ENCODE assay signal across 8 mouse cellular contexts in the genomic region with DNA sequence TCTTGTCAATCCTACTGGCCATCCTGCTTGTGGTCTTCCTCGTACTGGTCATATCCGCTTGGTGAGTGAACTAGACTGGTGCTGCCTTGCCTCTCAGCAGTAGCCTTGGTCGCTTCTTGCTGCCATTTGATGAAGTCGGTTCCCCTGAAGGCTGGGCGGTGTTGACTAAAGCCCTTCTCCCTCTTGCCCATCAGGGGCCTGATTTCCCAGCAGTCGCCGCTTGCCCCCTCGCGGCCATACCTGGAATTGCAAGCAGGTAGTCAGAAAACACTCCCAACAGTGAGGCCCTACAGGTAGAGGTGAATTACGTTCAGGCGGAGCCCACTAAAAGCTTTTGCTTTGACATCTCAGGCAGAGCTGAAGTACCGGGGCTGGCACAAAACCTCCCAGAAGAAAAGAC. TPM values are rescaled to one million over a fixed set of nuclear protein-coding genes. Genes with fewer than 3 reads are reported as not detected.
DNase-seq lines count a peak whose midpoint lies in the region; TF ChIP-seq lines count a peak whose summit lies in the region.

No protein-coding gene starts in this region.

- no peaks in the 10 kb centered on the region for H3K9me3 ChIP-seq in MEL (replicated peaks; ENCODE audit: insufficient read depth, low read length)

- H3K27me3 ChIP-seq in MEL (ENCODE audit: control insufficient read depth in 1 of 2, insufficient read depth in 2 of 2, low read length in 2 of 2) = peaks cover 8 to 12% of the 10 kb centered on the region in 2 experiments

- no peak overlapping the region for H3K27ac ChIP-seq in MEL (ENCODE audit: control insufficient read depth, low read depth, low read length)

- no peak for TF ChIP-seq EP300 in MEL (IDR thresholded peaks at IDR 0.05; ENCODE audit: low read depth in 1 of 2, low read length in 2 of 2)

- peak; percentile 88 for TF ChIP-seq RAD21 in MEL (IDR thresholded peaks at IDR 0.05; ENCODE audit: low read depth, low read length)

- H3K4me1 ChIP-seq in MEL (ENCODE audit: control insufficient read depth in 1 of 2, insufficient read depth in 2 of 2, low read length in 2 of 2) = 0 out of 4 replicates have a peak, but pooled peaks cover 0 to 2% of the 10 kb centered on the region in 2 experiments
- H3K4me1 ChIP-seq in lung, adult 2 months (ENCODE audit: control insufficient read depth, insufficient read depth, low read length) = no peaks in the 10 kb centered on the region

- peaks cover 0 to 2% of the 10 kb centered on the region in 2 experiments; a peak in 1 of 4 replicates for H3K36me3 ChIP-seq in MEL (ENCODE audit: control insufficient read depth in 1 of 2, insufficient read depth in 2 of 2, low read length in 2 of 2)

- peak; percentile 91 to 96 (median 94) for TF ChIP-seq CTCF in MEL (IDR thresholded peaks at IDR 0.05 in 2 of 3, conservative IDR thresholded peaks at IDR 0.05 in 1 of 3; ENCODE audit: control insufficient read depth in 1 of 3, insufficient read depth in 1 of 3, low read depth in 2 of 3, low read length in 3 of 3, poor library complexity in 1 of 3, severe bottlenecking in 1 of 3)
- peak; percentile 81 for TF ChIP-seq CTCF in lung, adult 2 months (IDR thresholded peaks at IDR 0.05; ENCODE audit: insufficient read depth, low read length)

- no peak overlapping the region for H3K4me3 ChIP-seq in MEL (ENCODE audit: control insufficient read depth in 1 of 2, insufficient read depth in 1 of 2, low read depth in 2 of 2, low read length in 2 of 2)
- H3K4me3 ChIP-seq in lung, adult 2 months (replicated peaks; ENCODE audit: extremely low read depth, low read depth, low read length) = no peak overlapping the region

- 11% methylated on average over 12 of the region's 12 CpGs for WGBS in lung, adult 2 months

- H3K79me2 ChIP-seq in MEL (ENCODE audit: control insufficient read depth, insufficient read depth, low read length, poor library complexity) = no peaks in the 10 kb centered on the region

- peak; percentile 59 for DNase-seq in 3134 (ENCODE audit: extremely low read depth, insufficient read length, low spot score)
- peak; percentile 68 for DNase-seq in MEL (ENCODE audit: low read depth, low spot score)
- peak; percentile 62 for DNase-seq in cerebellum, adult 9-10 months
- DNase-seq in gastrocnemius, postnatal 4 days (ENCODE audit: low spot score in 2 of 2) = peak; percentile 68 to 77
- peak; percentile 88 for DNase-seq in kidney, postnatal 14 days
- peak; percentile 79 for DNase-seq in lung, adult 2 months
- peak; percentile 90 for DNase-seq in retina, embryonic 14.5 days (ENCODE audit: low spot score)
- peak; percentile 77 for DNase-seq in thymus, postnatal 25 days

- no peak overlapping the region for H3K9ac ChIP-seq in MEL (ENCODE audit: control insufficient read depth, low read depth, low read length, poor library complexity, severe bottlenecking)

- TF ChIP-seq POLR2A in MEL (IDR thresholded peaks at IDR 0.05; ENCODE audit: control insufficient read depth in 1 of 2, insufficient read depth in 1 of 2, low read depth in 1 of 2, low read length in 2 of 2, poor library complexity in 1 of 2) = no peak
- TF ChIP-seq POLR2A in lung, adult 2 months (IDR thresholded peaks at IDR 0.05; ENCODE audit: borderline replicate concordance, extremely low read depth, low read depth, low read length) = no peak

TF ChIP-seq in MEL, 35 proteins besides CTCF, POLR2A, EP300 and RAD21:
- TF ChIP-seq SIN3A (IDR thresholded peaks at IDR 0.05; ENCODE audit: low read length) = 0 out of 2 replicates have a peak, but pooled peaks have one; percentile 30
- no peak for TF ChIP-seq CHD1 (IDR thresholded peaks at IDR 0.05; ENCODE audit: low read depth, low read length)
- TF ChIP-seq ZMIZ1 (IDR thresholded peaks at IDR 0.05; ENCODE audit: low read depth, low read length) = no peak
- TF ChIP-seq ZKSCAN1 (IDR thresholded peaks at IDR 0.05; ENCODE audit: low read depth, low read length) = no peak
- peak; percentile 83 for TF ChIP-seq SMC3 (IDR thresholded peaks at IDR 0.05; ENCODE audit: low read depth, low read length)
- TF ChIP-seq USF2 (IDR thresholded peaks at IDR 0.05; ENCODE audit: borderline replicate concordance in 1 of 2, insufficient read depth in 1 of 2, low read depth in 1 of 2, low read length in 2 of 2) = no peak
- 0 out of 2 replicates have a peak, but pooled peaks have one; percentile 17 for TF ChIP-seq BHLHE40 (IDR thresholded peaks at IDR 0.05; ENCODE audit: borderline replicate concordance, low read depth, low read length)
- no peak for TF ChIP-seq MAFK (IDR thresholded peaks at IDR 0.05; ENCODE audit: borderline replicate concordance, low read depth, low read length)
- TF ChIP-seq MAX (IDR thresholded peaks at IDR 0.05; ENCODE audit: low read length) = no peak
- no peak for TF ChIP-seq NELFE (IDR thresholded peaks at IDR 0.05; ENCODE audit: low read depth, low read length)
- no peak for TF ChIP-seq GABPA (IDR thresholded peaks at IDR 0.05; ENCODE audit: low read depth, low read length)
- no peak for TF ChIP-seq CHD2 (IDR thresholded peaks at IDR 0.05; ENCODE audit: low read length)
- TF ChIP-seq TCF12 (IDR thresholded peaks at IDR 0.05; ENCODE audit: low read depth, low read length) = no peak
- TF ChIP-seq NRF1 (IDR thresholded peaks at IDR 0.05; ENCODE audit: insufficient read depth, low read depth, low read length, poor library complexity, severe bottlenecking) = no peak
- no peak for TF ChIP-seq MYB (IDR thresholded peaks at IDR 0.05; ENCODE audit: low read depth, low read length)
- no peak for TF ChIP-seq RCOR1 (IDR thresholded peaks at IDR 0.05; ENCODE audit: low read depth, low read length)
- no peak for TF ChIP-seq ETS1 (IDR thresholded peaks at IDR 0.05; ENCODE audit: low read depth, low read length)
- TF ChIP-seq E2F4 (IDR thresholded peaks at IDR 0.05; ENCODE audit: borderline replicate concordance, low read depth, low read length) = no peak
- TF ChIP-seq USF1 (IDR thresholded peaks at IDR 0.05; ENCODE audit: low read depth, low read length) = no peak
- TF ChIP-seq POLR2AphosphoS2 (IDR thresholded peaks at IDR 0.05; ENCODE audit: low read length) = no peak
- TF ChIP-seq ZC3H11A (IDR thresholded peaks at IDR 0.05; ENCODE audit: low read depth, low read length) = peak; percentile 83
- no peak for TF ChIP-seq GATA1 (IDR thresholded peaks at IDR 0.05; ENCODE audit: low read depth, low read length)
- no peak for TF ChIP-seq MAZ (IDR thresholded peaks at IDR 0.05; ENCODE audit: low read depth, low read length)
- no peak for TF ChIP-seq MYC (IDR thresholded peaks at IDR 0.05; ENCODE audit: low read depth, low read length)
- no peak for TF ChIP-seq ZNF384 (IDR thresholded peaks at IDR 0.05; ENCODE audit: low read depth, low read length)
- TF ChIP-seq UBTF (IDR thresholded peaks at IDR 0.05; ENCODE audit: borderline replicate concordance, insufficient read depth, low read depth, low read length) = no peak

RNA-seq across cellular contexts. Expression of gene Upk3bl, which starts 7.3 kb away (rescaled TPM):
- not detected in 2 replicates for total RNA-seq in MEL (2012; rRNA removed)
- not detected for polyA plus RNA-seq in MEL (2012; ENCODE audit: insufficient read depth in 1 of 2, insufficient read length in 2 of 2, low read depth in 1 of 2, low replicate concordance in 2 of 2, missing spikeins in 1 of 2)
- under 1 TPM; 0.26 to 0.66 TPM for total RNA-seq in gastrocnemius, postnatal 4 days (2021)
- 4.2 TPM in 1 of 2 replicates, not detected in the other for polyA plus RNA-seq in lung, adult 2 months (2012; rRNA removed)

RNA-seq across cellular contexts. Expression of gene Rasa4, which starts 22.1 kb away (rescaled TPM):
- 1.4 and 1.6 TPM in 2 replicates for total RNA-seq in MEL (2012; rRNA removed)
- 1 to 10 TPM in 1 of 2 experiments, not detected in 1; 2.5 TPM for polyA plus RNA-seq in MEL (2012; ENCODE audit: insufficient read depth in 1 of 2, insufficient read length in 2 of 2, low read depth in 1 of 2, low replicate concordance in 2 of 2, missing spikeins in 1 of 2)
- total RNA-seq in gastrocnemius, postnatal 4 days (2021) = 1 to 10 TPM; 7.4 TPM
- 11.8 and 16.1 TPM in 2 replicates for polyA plus RNA-seq in lung, adult 2 months (2012; rRNA removed)

RNA-seq across cellular contexts. Expression of gene Upk3b, which starts 23.3 kb away (rescaled TPM):
- total RNA-seq in MEL (2012; rRNA removed) = not detected in 2 replicates
- polyA plus RNA-seq in MEL (2012; ENCODE audit: insufficient read depth in 1 of 2, insufficient read length in 2 of 2, low read depth in 1 of 2, low replicate concordance in 2 of 2, missing spikeins in 1 of 2) = not detected
- under 1 TPM; 0.10 to 0.23 TPM for total RNA-seq in gastrocnemius, postnatal 4 days (2021)
- polyA plus RNA-seq in lung, adult 2 months (2012; rRNA removed) = 62.7 and 76.3 TPM in 2 replicates

RNA-seq across cellular contexts. Expression of gene Polr2j, which starts 54.9 kb away (rescaled TPM):
- 316 and 318 TPM in 2 replicates for total RNA-seq in MEL (2012; rRNA removed)
- polyA plus RNA-seq in MEL (2012; ENCODE audit: insufficient read depth in 1 of 2, insufficient read length in 2 of 2, low read depth in 1 of 2, low replicate concordance in 2 of 2, missing spikeins in 1 of 2) = 100 to 1,000 TPM in 1 of 2 experiments, not detected in 1; 269 TPM
- total RNA-seq in gastrocnemius, postnatal 4 days (2021) = 10 to 100 TPM; 81.3 to 86.7 TPM
- 35.0 and 37.1 TPM in 2 replicates for polyA plus RNA-seq in lung, adult 2 months (2012; rRNA removed)
